Mouse (Mus musculus) kidney, embryonic 16.5 days (tissue): Measurements from ENCODE around the gene Olfr609. TPM values are rescaled to one million over a fixed set of nuclear protein-coding genes. Genes with fewer than 3 reads are reported as not detected.

Experiments
- polyA plus RNA-seq: library from polyadenylated mRNA; unstranded; fragments of >200 nt; fragmentation: Nextera tagmentation; extraction: Ambion mirVana; gene quantifications from 2 replicates; pipeline ENCODE4 v1.2.1, GENCODE M21; 2015

Gene Olfr609
- polyA plus RNA-seq, 1 experiment from 2014 or later: not detected

Other genes starting within 250 kb of the Olfr609 start
- gene Usp17ld, start 245.6 kb downstream of the Olfr609 start, polyA plus RNA-seq: not detected in 2 replicates
- not detected in 2 replicates for gene Olfr596, start 192.4 kb downstream of the Olfr609 start, polyA plus RNA-seq
- not detected in 2 replicates for gene Olfr597, start 181.7 kb downstream of the Olfr609 start, polyA plus RNA-seq
- gene Olfr598, start 174.5 kb downstream of the Olfr609 start, polyA plus RNA-seq: not detected in 2 replicates
- gene Olfr599, start 162.1 kb downstream of the Olfr609 start, polyA plus RNA-seq: not detected in 2 replicates
- not detected in 2 replicates for gene Olfr600, start 148.4 kb downstream of the Olfr609 start, polyA plus RNA-seq
- not detected in 2 replicates for gene Olfr601, start 135.4 kb downstream of the Olfr609 start, polyA plus RNA-seq
- gene Olfr603, start 111.9 kb downstream of the Olfr609 start, polyA plus RNA-seq: not detected in 2 replicates
- gene Usp17lc, start 83.0 kb downstream of the Olfr609 start, polyA plus RNA-seq: not detected in 2 replicates
- gene Olfr605, start 52.6 kb downstream of the Olfr609 start, polyA plus RNA-seq: not detected in 2 replicates
- gene Olfr606, start 49.0 kb downstream of the Olfr609 start, polyA plus RNA-seq: not detected in 2 replicates
- gene Olfr607, start 33.9 kb downstream of the Olfr609 start, polyA plus RNA-seq: not detected in 2 replicates
- not detected in 2 replicates for gene Olfr608, start 28.2 kb downstream of the Olfr609 start, polyA plus RNA-seq
- not detected in 2 replicates for gene Olfr610, start 14.1 kb upstream of the Olfr609 start, polyA plus RNA-seq
- not detected in 2 replicates for gene Olfr611, start 22.8 kb upstream of the Olfr609 start, polyA plus RNA-seq
- gene Olfr612, start 44.7 kb upstream of the Olfr609 start, polyA plus RNA-seq: not detected in 2 replicates
- not detected in 2 replicates for gene Olfr613, start 50.0 kb upstream of the Olfr609 start, polyA plus RNA-seq
- not detected in 2 replicates for gene Olfr615, start 58.0 kb upstream of the Olfr609 start, polyA plus RNA-seq
- not detected in 2 replicates for gene Olfr616, start 71.1 kb upstream of the Olfr609 start, polyA plus RNA-seq
- not detected in 2 replicates for gene Olfr617, start 75.0 kb upstream of the Olfr609 start, polyA plus RNA-seq
- gene Olfr618, start 92.0 kb upstream of the Olfr609 start, polyA plus RNA-seq: not detected in 2 replicates
- not detected in 2 replicates for gene Olfr619, start 102.5 kb upstream of the Olfr609 start, polyA plus RNA-seq
- not detected in 2 replicates for gene Olfr620, start 114.5 kb upstream of the Olfr609 start, polyA plus RNA-seq
- not detected in 2 replicates for gene Olfr622, start 144.6 kb upstream of the Olfr609 start, polyA plus RNA-seq
- not detected in 2 replicates for gene Olfr623, start 165.6 kb upstream of the Olfr609 start, polyA plus RNA-seq
- 0.02 and 0.04 TPM in 2 replicates for gene Olfr624, start 173.1 kb upstream of the Olfr609 start, polyA plus RNA-seq
- not detected in 2 replicates for gene Olfr625-ps1, start 184.7 kb upstream of the Olfr609 start, polyA plus RNA-seq
- not detected in 2 replicates for gene Olfr243, start 216.6 kb upstream of the Olfr609 start, polyA plus RNA-seq
- gene Olfr628, start 232.3 kb upstream of the Olfr609 start, polyA plus RNA-seq: not detected in 2 replicates
- not detected in 2 replicates for gene Olfr629, start 246.9 kb upstream of the Olfr609 start, polyA plus RNA-seq